ENCODE assay signal across 25 mouse cellular contexts in genomic region chr15:102980352-102980751, GRCm38 (mm10). TPM values are rescaled to one million over a fixed set of nuclear protein-coding genes. Genes with fewer than 3 reads are reported as not detected.
A peak's percentile ranks its signal among the peaks of the same experiment; 100 is the strongest.
DNase-seq lines count a peak whose midpoint lies in the region; ATAC-seq and TF ChIP-seq lines count a peak whose summit lies in the region.
"Had no signal": no experiment of that assay in that cellular context is flagged by ENCODE, and none has a peak within 500 bp of the region (broad histone marks: within the 10 kb centered on the region; RNA-seq: fewer than 3 reads in every experiment).

No protein-coding gene starts in this region.

- H3K9me3 ChIP-seq in intestine, embryonic 14.5 days (ENCODE audit: control insufficient read depth, low read length) = no peaks in the 10 kb centered on the region
- no peaks in the 10 kb centered on the region for H3K9me3 ChIP-seq in intestine, postnatal 0 days (ENCODE audit: control insufficient read depth)
- no peaks in the 10 kb centered on the region for H3K9me3 ChIP-seq in limb, embryonic 14.5 days (ENCODE audit: control insufficient read depth, low read length)
- no peaks in the 10 kb centered on the region for H3K9me3 ChIP-seq in neural tube, embryonic 14.5 days (ENCODE audit: control insufficient read depth, low read length)
- H3K9me3 ChIP-seq: embryonic facial prominence, embryonic 12.5 days; hindbrain, embryonic 10.5 days; liver, embryonic 13.5 days; lung, embryonic 15.5 days had no signal

- H3K4me3 ChIP-seq in intestine, embryonic 14.5 days (ENCODE audit: low read depth, low read length) = no peak overlapping the region; the same call in 1 of the 2 replicates
- no peak overlapping the region for H3K4me3 ChIP-seq in intestine, postnatal 0 days (ENCODE audit: low read depth, low read length)
- H3K4me3 ChIP-seq in limb, embryonic 14.5 days (replicated peaks; ENCODE audit: low read length) = peak overlapping the region; percentile 42; the same call in 1 of the 2 replicates
- peak overlapping the region; percentile 87 for H3K4me3 ChIP-seq in neural tube, embryonic 14.5 days (ENCODE audit: low read depth, low read length)
- H3K4me3 ChIP-seq: embryonic facial prominence, embryonic 12.5 days; layer of hippocampus, adult 2 months; liver, embryonic 13.5 days; lung, embryonic 15.5 days had no signal

- no peaks in the 10 kb centered on the region for H3K4me1 ChIP-seq in intestine, embryonic 14.5 days (replicated peaks; ENCODE audit: control insufficient read depth, insufficient read depth, low read length)
- H3K4me1 ChIP-seq in intestine, postnatal 0 days (replicated peaks; ENCODE audit: control insufficient read depth, insufficient read depth, low read length) = 0 out of 2 replicates have a peak, but pooled peaks cover 3% of the 10 kb centered on the region
- H3K4me1 ChIP-seq in limb, embryonic 14.5 days (ENCODE audit: control insufficient read depth, insufficient read depth, low read length) = peaks cover 9% of the 10 kb centered on the region
- H3K4me1 ChIP-seq in neural tube, embryonic 14.5 days (ENCODE audit: control insufficient read depth, insufficient read depth, low read length) = peaks cover 14% of the 10 kb centered on the region; the same call in 1 of the 2 replicates

- no peak for TF ChIP-seq POLR2A in limb, embryonic 14.5 days (IDR thresholded peaks at IDR 0.05; ENCODE audit: borderline replicate concordance, extremely low read depth, insufficient read depth, insufficient read length)

- no peak for TF ChIP-seq CTCF in intestine, postnatal 0 days (IDR thresholded peaks at IDR 0.05; ENCODE audit: low read depth)

- H3K9ac ChIP-seq in intestine, embryonic 14.5 days (ENCODE audit: low read length) = no peak overlapping the region
- no peak overlapping the region for H3K9ac ChIP-seq in intestine, postnatal 0 days (ENCODE audit: low read depth, low read length)
- H3K9ac ChIP-seq in limb, embryonic 14.5 days (ENCODE audit: low read depth, low read length, severe bottlenecking) = no peak overlapping the region
- H3K9ac ChIP-seq in neural tube, embryonic 14.5 days (replicated peaks; ENCODE audit: low read depth, low read length) = peak overlapping the region; percentile 100
- H3K9ac ChIP-seq: embryonic facial prominence, embryonic 12.5 days; liver, embryonic 13.5 days; lung, embryonic 15.5 days had no signal

- no peak for ATAC-seq in intestine, embryonic 14.5 days (replicated peaks; ENCODE audit: low FRiP score, low TSS enrichment, low read depth)
- no peak for ATAC-seq in intestine, postnatal 0 days
- no peak for ATAC-seq in limb, embryonic 14.5 days (ENCODE audit: low FRiP score, low read depth)
- ATAC-seq in neural tube, embryonic 14.5 days (ENCODE audit: low read depth) = no peak
- ATAC-seq: forebrain, embryonic 14.5 days; hindbrain, postnatal 0 days had no signal

- DNase-seq in intestine, embryonic 14.5 days (ENCODE audit: low spot score) = no peak
- DNase-seq in kidney, postnatal 4 days = peak; percentile 39 to 48
- no peak for DNase-seq in kidney, adult 8-10 months
- no peak for DNase-seq in limb, embryonic 14.5 days (ENCODE audit: low spot score)
- DNase-seq in right cerebral cortex, postnatal 36 days (ENCODE audit: low spot score in 2 of 2) = no peak
- no peak for DNase-seq in B cell, adult 2 months
- DNase-seq: adrenal gland, adult 2 months; cerebellum, adult 8-10 months; layer of hippocampus, postnatal 36 days; liver, embryonic 13.5 days; lung, postnatal 4 days; retina, postnatal 1 day; right cerebral cortex, postnatal 4 days had no signal

- H3K36me3 ChIP-seq in intestine, embryonic 14.5 days (ENCODE audit: control insufficient read depth, insufficient read depth, low read length) = no peaks in the 10 kb centered on the region
- H3K36me3 ChIP-seq in intestine, postnatal 0 days (ENCODE audit: control insufficient read depth, insufficient read depth) = no peaks in the 10 kb centered on the region
- H3K36me3 ChIP-seq in limb, embryonic 14.5 days (ENCODE audit: control insufficient read depth, insufficient read depth, low read length) = no peaks in the 10 kb centered on the region
- H3K36me3 ChIP-seq in neural tube, embryonic 14.5 days (ENCODE audit: control insufficient read depth, insufficient read depth, low read length) = no peaks in the 10 kb centered on the region
- H3K36me3 ChIP-seq: embryonic facial prominence, embryonic 12.5 days; hindbrain, embryonic 10.5 days; liver, embryonic 13.5 days; lung, embryonic 15.5 days had no signal

- H3K27me3 ChIP-seq in intestine, embryonic 14.5 days (replicated peaks; ENCODE audit: control insufficient read depth, insufficient read depth, low read length) = peaks cover 99% of the 10 kb centered on the region
- peaks cover 99% of the 10 kb centered on the region for H3K27me3 ChIP-seq in intestine, postnatal 0 days (replicated peaks; ENCODE audit: control insufficient read depth, insufficient read depth, low read length)
- H3K27me3 ChIP-seq in limb, embryonic 14.5 days (ENCODE audit: control insufficient read depth, insufficient read depth, low read length) = peaks cover 95% of the 10 kb centered on the region
- H3K27me3 ChIP-seq in neural tube, embryonic 14.5 days (ENCODE audit: control insufficient read depth, insufficient read depth, low read length) = no peaks in the 10 kb centered on the region

- peak overlapping the region; percentile 52 for H3K4me2 ChIP-seq in intestine, embryonic 14.5 days (ENCODE audit: low read length)
- no peak overlapping the region for H3K4me2 ChIP-seq in intestine, postnatal 0 days (replicated peaks; ENCODE audit: low read depth)
- H3K4me2 ChIP-seq in limb, embryonic 14.5 days (replicated peaks; ENCODE audit: low read depth, low read length, severe bottlenecking) = peak overlapping the region; percentile 62; the same call in 1 of the 2 replicates
- peak overlapping the region; percentile 94 for H3K4me2 ChIP-seq in neural tube, embryonic 14.5 days (ENCODE audit: low read depth, low read length)

- WGBS in intestine, embryonic 14.5 days = 5% methylated on average over 11 of the region's 11 CpGs
- 8% methylated on average over 11 of the region's 11 CpGs for WGBS in intestine, postnatal 0 days
- whole genome bisulfite sequencing in limb, embryonic 14.5 days = 3% methylated on average over 11 of the region's 11 CpGs
- 2% methylated on average over 11 of the region's 11 CpGs for WGBS in neural tube, embryonic 14.5 days

- H3K27ac ChIP-seq in intestine, embryonic 14.5 days (ENCODE audit: low read depth) = no peak overlapping the region
- H3K27ac ChIP-seq in intestine, postnatal 0 days (ENCODE audit: low read depth, low read length) = no peak overlapping the region
- H3K27ac ChIP-seq in limb, embryonic 14.5 days (replicated peaks; ENCODE audit: low read depth, low read length) = no peak overlapping the region
- peak overlapping the region; percentile 99 for H3K27ac ChIP-seq in neural tube, embryonic 14.5 days (ENCODE audit: low read depth, low read length)
- H3K27ac ChIP-seq: embryonic facial prominence, embryonic 12.5 days; hindbrain, embryonic 10.5 days; hindbrain, postnatal 0 days; layer of hippocampus, adult 2 months; liver, embryonic 13.5 days; lung, embryonic 15.5 days had no signal

RNA-seq across cellular contexts. Expression of gene Hoxc9, which starts 4.1 kb away (rescaled TPM):
- polyA plus RNA-seq in intestine, embryonic 14.5 days (2014; fragmentation: Nextera tagmentation; extraction: Ambion mirVana) = 1.7 and 1.9 TPM in 2 replicates
- polyA plus RNA-seq in intestine, postnatal 0 days (2015; fragmentation: Nextera tagmentation; extraction: Ambion mirVana) = 0.43 and 0.58 TPM in 2 replicates
- polyA plus RNA-seq in limb, embryonic 14.5 days (2012; rRNA removed) = 2.1 TPM in 2 replicates
- polyA plus RNA-seq in limb, embryonic 14.5 days (2014; fragmentation: Nextera tagmentation; extraction: Ambion mirVana) = 1.1 and 1.3 TPM in 2 replicates
- polyA plus RNA-seq in neural tube, embryonic 14.5 days (2014; fragmentation: Nextera tagmentation; extraction: Ambion mirVana) = 46.9 and 49.8 TPM in 2 replicates
- polyA plus RNA-seq: cortical plate, adult 2 months; embryonic facial prominence, embryonic 12.5 days; forebrain, embryonic 14.5 days; heart, embryonic 16.5 days; hindbrain, embryonic 10.5 days; hindbrain, postnatal 0 days; liver, embryonic 13.5 days; lung, embryonic 15.5 days; stomach, embryonic 16.5 days; thymus, postnatal 0 days had no signal

RNA-seq across cellular contexts. Expression of gene Hoxc8, which starts 10.1 kb away (rescaled TPM):
- 9.5 and 11.9 TPM in 2 replicates for polyA plus RNA-seq in intestine, embryonic 14.5 days (2014; fragmentation: Nextera tagmentation; extraction: Ambion mirVana)
- polyA plus RNA-seq in intestine, postnatal 0 days (2015; fragmentation: Nextera tagmentation; extraction: Ambion mirVana) = 3.5 and 4.6 TPM in 2 replicates
- polyA plus RNA-seq in limb, embryonic 14.5 days (2012; rRNA removed) = 3.5 and 3.9 TPM in 2 replicates
- polyA plus RNA-seq in limb, embryonic 14.5 days (2014; fragmentation: Nextera tagmentation; extraction: Ambion mirVana) = 1.9 TPM in 2 replicates
- 50.1 and 136 TPM in 2 replicates for polyA plus RNA-seq in neural tube, embryonic 14.5 days (2014; fragmentation: Nextera tagmentation; extraction: Ambion mirVana)
- polyA plus RNA-seq: cortical plate, adult 2 months; embryonic facial prominence, embryonic 12.5 days; forebrain, embryonic 14.5 days; heart, embryonic 16.5 days; hindbrain, embryonic 10.5 days; hindbrain, postnatal 0 days; lung, embryonic 15.5 days; thymus, postnatal 0 days had no signal

RNA-seq across cellular contexts. Expression of gene Hoxc5, which starts 13.1 kb away (rescaled TPM):
- polyA plus RNA-seq in intestine, embryonic 14.5 days (2014; fragmentation: Nextera tagmentation; extraction: Ambion mirVana) = 12.2 and 14.1 TPM in 2 replicates
- polyA plus RNA-seq in intestine, postnatal 0 days (2015; fragmentation: Nextera tagmentation; extraction: Ambion mirVana) = 3.4 and 3.9 TPM in 2 replicates
- polyA plus RNA-seq in limb, embryonic 14.5 days (2012; rRNA removed) = 7.6 and 9.0 TPM in 2 replicates
- 2.6 and 3.5 TPM in 2 replicates for polyA plus RNA-seq in limb, embryonic 14.5 days (2014; fragmentation: Nextera tagmentation; extraction: Ambion mirVana)
- polyA plus RNA-seq in neural tube, embryonic 14.5 days (2014; fragmentation: Nextera tagmentation; extraction: Ambion mirVana) = 3.6 and 10.2 TPM in 2 replicates
- polyA plus RNA-seq: cortical plate, adult 2 months; forebrain, embryonic 14.5 days had no signal

RNA-seq across cellular contexts. Expression of gene Hoxc10, which starts 13.8 kb away (rescaled TPM):
- 2.6 and 3.1 TPM in 2 replicates for polyA plus RNA-seq in intestine, embryonic 14.5 days (2014; fragmentation: Nextera tagmentation; extraction: Ambion mirVana)
- 0.25 TPM in 1 of 2 replicates, not detected in the other for polyA plus RNA-seq in intestine, postnatal 0 days (2015; fragmentation: Nextera tagmentation; extraction: Ambion mirVana)
- polyA plus RNA-seq in limb, embryonic 14.5 days (2012; rRNA removed) = 9.7 and 14.3 TPM in 2 replicates
- polyA plus RNA-seq in limb, embryonic 14.5 days (2014; fragmentation: Nextera tagmentation; extraction: Ambion mirVana) = 5.8 and 6.0 TPM in 2 replicates
- polyA plus RNA-seq in neural tube, embryonic 14.5 days (2014; fragmentation: Nextera tagmentation; extraction: Ambion mirVana) = 46.1 and 94.7 TPM in 2 replicates
- polyA plus RNA-seq: adrenal gland, adult 2 months; cortical plate, adult 2 months; embryonic facial prominence, embryonic 12.5 days; forebrain, embryonic 14.5 days; heart, embryonic 16.5 days; hindbrain, embryonic 10.5 days; hindbrain, postnatal 0 days; liver, embryonic 13.5 days; lung, embryonic 15.5 days; thymus, postnatal 0 days had no signal

RNA-seq across cellular contexts. Expression of gene Hoxc6, which starts 17.7 kb away (rescaled TPM):
- 6.1 and 9.6 TPM in 2 replicates for polyA plus RNA-seq in intestine, embryonic 14.5 days (2014; fragmentation: Nextera tagmentation; extraction: Ambion mirVana)
- 3.0 and 3.5 TPM in 2 replicates for polyA plus RNA-seq in intestine, postnatal 0 days (2015; fragmentation: Nextera tagmentation; extraction: Ambion mirVana)
- polyA plus RNA-seq in limb, embryonic 14.5 days (2012; rRNA removed) = 8.0 and 10.4 TPM in 2 replicates
- polyA plus RNA-seq in limb, embryonic 14.5 days (2014; fragmentation: Nextera tagmentation; extraction: Ambion mirVana) = 2.4 and 2.5 TPM in 2 replicates
- polyA plus RNA-seq in neural tube, embryonic 14.5 days (2014; fragmentation: Nextera tagmentation; extraction: Ambion mirVana) = 23.0 and 38.7 TPM in 2 replicates
- polyA plus RNA-seq: cortical plate, adult 2 months; embryonic facial prominence, embryonic 12.5 days; forebrain, embryonic 14.5 days; hindbrain, embryonic 10.5 days; thymus, postnatal 0 days had no signal

Comparison
In these comparisons a context has a peak if more than half of its experiments do, and no peak if none do; other contexts are left out.
1. DNase-seq: peak in kidney, postnatal 4 days (2 of 2); none in intestine, embryonic 14.5 days (single experiment), kidney, adult 8-10 months (0 of 2), limb, embryonic 14.5 days (single experiment), right cerebral cortex, postnatal 36 days (0 of 2) and B cell, adult 2 months (0 of 2).
2. H3K4me3 ChIP-seq: peak in limb, embryonic 14.5 days (single experiment) and neural tube, embryonic 14.5 days (single experiment); none in intestine, embryonic 14.5 days (single experiment) and intestine, postnatal 0 days (single experiment).
3. RNA of gene Hoxc9, which starts 4.1 kb away (polyA plus RNA-seq): 46.9 to 49.8 TPM in neural tube, embryonic 14.5 days; 1.1 to 2.1 TPM in limb, embryonic 14.5 days, 1.7 to 1.9 TPM in intestine, embryonic 14.5 days and 0.43 to 0.58 TPM in intestine, postnatal 0 days; every median in the first group is over 10 times any median in the second.